Mouse (Mus musculus) hindbrain, embryonic 14.5 days (tissue): ENCODE measurements around the gene Endod1. TPM values are rescaled to one million over a fixed set of nuclear protein-coding genes. Genes with fewer than 3 reads are reported as not detected.
"Not testable (repeated sequence)": the region's sequence is repeated elsewhere in the genome, so short reads cannot be mapped to it uniquely, and the experiment has no call there.

Experiments
- ATAC-seq: fragments of 200-750 bp; cut with Nextera tagmentation; 2 replicates; pipeline ENCODE4 v1.8.0; 2017; ENCODE audit warnings: moderate number of reproducible peaks, mild to moderate bottlenecking, moderate TSS enrichment, moderate library complexity; ENCODE audit not compliant: low FRiP score
- DNase-seq: peaks from one replicate; pipeline ENCODE4 v3.0.0-alpha.2; 2015; ENCODE audit warnings: low spot score
- H3K27ac ChIP-seq: fragments of 300-500 bp; sonication (generic); 2 replicates; pipeline ENCODE4 v1.5.1; 2014; ENCODE audit warnings: mild to moderate bottlenecking, moderate library complexity
- H3K27me3 ChIP-seq: fragments of 300-500 bp; sonication (generic); 2 replicates; pipeline ENCODE4 v1.6.1; 2014; ENCODE audit warnings: mild to moderate bottlenecking, low read length, mixed read lengths; ENCODE audit not compliant: control insufficient read depth, insufficient read depth
- H3K36me3 ChIP-seq: fragments of 300-500 bp; sonication (generic); replicated peaks from 2 replicates; pipeline ENCODE4 v1.6.1; 2014; ENCODE audit not compliant: control insufficient read depth, insufficient read depth
- H3K4me1 ChIP-seq: fragments of 300-500 bp; sonication (generic); replicated peaks from 2 replicates; pipeline ENCODE4 v1.6.1; 2014; ENCODE audit warnings: antibody characterized with exemption, low read length, mixed read lengths; ENCODE audit not compliant: control insufficient read depth, insufficient read depth
- H3K4me2 ChIP-seq: fragments of 300-500 bp; sonication (generic); replicated peaks from 2 replicates; pipeline ENCODE4 v1.6.1; 2014; ENCODE audit warnings: mild to moderate bottlenecking, moderate library complexity
- H3K4me3 ChIP-seq: fragments of 300-500 bp; sonication (generic); replicated peaks from 2 replicates; pipeline ENCODE4 v1.5.1; 2014; ENCODE audit warnings: mild to moderate bottlenecking, low read length
- H3K9ac ChIP-seq: fragments of 300-500 bp; sonication (generic); 2 replicates; pipeline ENCODE4 v1.6.1; 2014
- H3K9me3 ChIP-seq: fragments of 300-500 bp; sonication (generic); 2 replicates; pipeline ENCODE4 v1.6.1; 2016; ENCODE audit warnings: low read length; ENCODE audit not compliant: control insufficient read depth
- WGBS: fragments of 180-500 bp; shearing (Covaris S2); extraction: QIAGEN DNeasy Blood & Tissue Kit; methylation state at CpG from one replicate; pipeline ENCODE4 v1.1.7; 2014; 5-methylcytosine and 5-hydroxymethylcytosine counted together
- polyA plus RNA-seq: library from polyadenylated mRNA; unstranded; fragments of >200 nt; fragmentation: Nextera tagmentation; extraction: Ambion mirVana; gene quantifications from 2 replicates; pipeline ENCODE4 v1.2.1, GENCODE M21; 2014

Gene Endod1
- polyA plus RNA-seq, 1 experiment from 2014 or later, result 33.4 TPM

DNA sequence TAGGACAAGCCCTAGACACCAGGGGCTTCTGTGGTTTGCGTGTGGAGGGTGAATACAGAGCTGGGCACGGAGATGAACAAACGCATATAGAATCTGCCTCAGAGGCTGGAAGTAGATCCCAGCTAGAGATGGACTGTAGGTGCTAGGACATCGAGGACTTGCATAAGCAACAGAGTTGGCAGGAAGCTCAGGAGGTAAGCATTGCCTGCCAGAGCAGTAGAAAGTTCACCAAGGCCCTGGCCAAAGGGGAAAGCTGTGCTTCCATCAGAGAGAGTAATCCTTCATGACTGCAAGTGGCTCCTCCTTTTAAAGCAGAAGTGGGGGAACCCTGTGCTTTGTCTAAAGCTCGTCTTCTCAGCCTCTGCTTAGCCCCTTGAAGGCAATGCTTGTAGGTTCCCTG, 31.9 kb downstream of the Endod1 start:
- no peak for ATAC-seq
- Histone ChIP-seq H3K36me3 (no peaks in the 10 kb centered on the region), H3K4me1 (no peaks in the 10 kb centered on the region), H3K27me3 (no peaks in the 10 kb centered on the region), H3K9me3 (no peaks in the 10 kb centered on the region), H3K27ac (no peak overlapping the region), H3K4me3 (no peak overlapping the region), H3K9ac (no peak overlapping the region), H3K4me2 (no peak overlapping the region)
- 83% methylated on average over 5 of the region's 5 CpGs for WGBS
- no peak for DNase-seq

DNA sequence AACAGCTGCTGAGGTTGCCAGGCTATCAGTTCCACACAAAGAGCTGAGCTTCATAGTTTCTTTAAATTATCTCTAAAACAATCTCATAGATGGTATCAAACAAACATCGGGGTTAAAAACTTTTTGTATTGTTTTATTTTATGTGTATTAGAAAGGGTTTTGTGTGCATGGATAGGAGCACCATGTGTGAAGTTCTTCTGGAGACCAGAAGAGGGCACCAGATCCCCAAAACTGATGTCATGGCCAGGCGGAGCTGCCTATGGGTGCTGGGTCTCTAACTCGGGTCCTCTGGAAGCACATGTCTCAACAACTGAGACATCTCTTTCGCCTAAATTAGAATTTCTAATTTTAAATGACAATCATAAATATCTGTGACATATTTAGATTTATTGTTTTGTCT, 32.9 kb downstream of the Endod1 start:
- Histone ChIP-seq H3K9me3 (no peaks in the 10 kb centered on the region), H3K4me3 (no peak overlapping the region), H3K9ac (no peak overlapping the region), H3K36me3 (no peaks in the 10 kb centered on the region), H3K4me2 (no peak overlapping the region), H3K27me3 (no peaks in the 10 kb centered on the region), H3K27ac (no peak overlapping the region), H3K4me1 (no peaks in the 10 kb centered on the region)
- WGBS, result 60% methylated on average over 4 of the region's 4 CpGs
- DNase-seq (no peak), ATAC-seq (no peak)

DNA sequence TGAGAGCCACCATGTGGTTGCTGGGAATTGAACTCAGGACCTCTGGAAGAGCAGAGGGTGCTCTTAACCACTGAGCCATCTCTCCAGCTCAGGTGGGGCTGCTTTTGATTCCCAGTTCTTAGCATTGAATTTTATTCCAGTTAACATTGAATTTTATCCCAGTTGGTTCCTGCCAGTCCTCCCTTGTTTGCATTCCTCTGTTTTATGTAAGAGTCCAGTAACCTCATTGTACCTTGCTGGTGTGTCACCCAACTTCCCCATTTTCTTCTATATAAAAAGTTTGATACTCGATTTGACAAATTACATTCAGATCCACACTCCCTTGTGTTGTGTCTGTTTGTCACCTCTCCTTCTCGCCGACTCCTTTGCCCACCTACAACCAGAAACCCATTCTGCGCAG, 35.4 kb downstream of the Endod1 start:
- not testable (repeated sequence) for H3K36me3 ChIP-seq, H3K27me3 ChIP-seq, H3K4me3 ChIP-seq, H3K4me1 ChIP-seq, H3K9me3 ChIP-seq, H3K4me2 ChIP-seq, ATAC-seq, H3K27ac ChIP-seq, H3K9ac ChIP-seq, DNase-seq
- 94% methylated on average over 4 of the region's 4 CpGs for WGBS

DNA sequence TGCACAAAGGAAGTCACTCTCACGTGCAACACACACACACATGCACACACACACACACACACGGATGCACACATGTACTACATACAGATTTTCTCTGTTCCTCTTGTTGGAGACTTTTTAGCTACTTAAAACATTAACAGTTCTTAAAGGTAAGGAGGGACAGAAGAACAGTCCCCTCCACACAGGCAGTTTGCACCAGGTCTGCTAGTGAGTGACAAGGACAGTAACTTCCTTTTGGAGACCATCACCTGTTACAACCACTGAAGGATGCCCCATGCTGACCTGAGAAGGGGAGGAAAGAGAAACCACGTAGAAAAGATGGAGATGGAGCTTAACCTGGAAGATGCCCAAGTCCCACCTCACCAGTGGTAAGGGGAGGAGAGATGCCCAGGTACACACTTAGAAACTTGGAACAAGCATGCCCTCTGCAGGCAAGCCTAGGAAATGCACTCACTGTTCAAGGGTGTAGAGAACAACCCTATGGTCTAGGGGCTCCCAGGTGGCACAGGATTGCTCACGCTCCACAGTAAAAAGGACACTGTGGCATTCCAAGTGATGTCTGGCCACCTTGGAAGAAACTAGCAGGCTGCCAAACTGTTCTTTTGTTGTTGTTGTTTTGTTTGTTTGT, 39.2 kb downstream of the Endod1 start:
- Histone ChIP-seq H3K27ac (no peak overlapping the region), H3K9me3 (no peaks in the 10 kb centered on the region), H3K36me3 (no peaks in the 10 kb centered on the region), H3K4me3 (no peak overlapping the region), H3K27me3 (no peaks in the 10 kb centered on the region), H3K9ac (no peak overlapping the region), H3K4me1 (no peaks in the 10 kb centered on the region), H3K4me2 (no peak overlapping the region)
- peak; percentile 90 for DNase-seq
- ATAC-seq, result peak; percentile 90
- 59% methylated on average over 4 of the region's 4 CpGs for WGBS

DNA sequence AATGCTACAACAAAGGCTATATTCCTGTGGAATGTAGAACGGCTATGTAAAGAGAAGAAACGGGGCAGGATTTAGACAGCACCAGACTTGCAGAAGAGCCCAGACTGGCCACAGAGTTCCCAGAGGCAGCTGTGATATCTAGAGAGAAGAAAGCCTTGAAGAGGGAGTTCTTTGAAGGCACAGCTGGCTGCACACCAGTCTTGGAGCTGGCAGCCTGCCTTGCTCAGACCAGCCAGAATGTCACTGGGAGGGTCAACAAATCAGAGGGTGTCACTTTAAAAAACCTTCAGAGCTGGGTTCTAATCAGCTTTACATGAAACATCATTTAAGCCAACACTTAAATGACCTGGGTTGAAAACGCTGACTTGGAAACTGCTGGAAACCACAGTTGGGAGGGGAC, 42.6 kb downstream of the Endod1 start:
- H3K9me3 ChIP-seq, result no peaks in the 10 kb centered on the region
- H3K27ac ChIP-seq, result no peak overlapping the region
- no peak overlapping the region for H3K4me2 ChIP-seq
- DNase-seq, result no peak
- WGBS, result 83% methylated on average over 3 of the region's 3 CpGs
- no peak overlapping the region for H3K9ac ChIP-seq
- H3K4me1 ChIP-seq, result no peaks in the 10 kb centered on the region
- H3K4me3 ChIP-seq, result no peak overlapping the region
- no peak for ATAC-seq
- H3K36me3 ChIP-seq, result peaks cover 7% of the 10 kb centered on the region
- no peaks in the 10 kb centered on the region for H3K27me3 ChIP-seq

DNA sequence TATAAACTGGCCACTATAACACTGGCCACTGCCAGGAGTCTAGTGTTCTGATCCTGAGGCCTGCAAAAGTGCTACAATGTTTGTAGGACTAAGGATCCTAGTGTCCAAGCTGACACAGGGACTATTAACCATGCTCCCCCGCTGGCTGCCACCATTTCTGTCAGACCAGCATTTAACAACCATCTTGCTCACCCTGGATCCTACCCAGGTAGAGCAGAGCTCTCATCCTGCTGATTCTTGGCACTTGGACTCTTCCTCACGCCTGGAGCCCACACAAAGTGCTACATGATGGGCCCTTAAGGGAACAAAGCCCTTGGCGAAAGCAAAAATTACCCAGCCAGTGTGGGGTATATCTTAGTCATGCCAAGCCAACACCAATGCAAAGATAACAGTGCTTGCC, 44.4 kb downstream of the Endod1 start:
- no peak for ATAC-seq
- Histone ChIP-seq H3K9ac (no peak overlapping the region), H3K36me3 (peaks cover 14% of the 10 kb centered on the region), H3K9me3 (no peaks in the 10 kb centered on the region), H3K27ac (no peak overlapping the region), H3K27me3 (no peaks in the 10 kb centered on the region), H3K4me3 (no peak overlapping the region), H3K4me2 (no peak overlapping the region), H3K4me1 (no peaks in the 10 kb centered on the region)
- 84% methylated on average over 3 of the region's 3 CpGs for WGBS
- DNase-seq, result no peak

DNA sequence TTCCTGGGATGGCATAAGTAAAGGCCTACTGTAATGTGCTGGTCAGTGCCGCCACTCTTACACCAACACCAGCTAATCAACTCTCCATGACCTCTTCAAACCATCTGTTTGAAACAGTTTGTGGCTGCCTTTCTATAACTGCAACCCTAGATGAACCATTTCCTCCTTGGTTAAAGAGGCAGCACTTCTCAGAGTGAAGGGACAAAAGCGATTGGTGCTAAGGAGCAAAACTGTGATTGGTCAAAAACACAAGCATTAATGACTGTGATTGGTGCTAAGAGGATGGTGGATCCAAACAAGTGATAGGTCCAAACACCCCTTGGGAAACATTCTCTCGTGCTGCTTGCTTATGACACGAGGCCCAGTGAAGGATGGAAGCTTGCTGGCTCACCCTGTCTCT, 45.5 kb downstream of the Endod1 start:
- DNase-seq (no peak), ATAC-seq (no peak)
- Histone ChIP-seq H3K4me3 (no peak overlapping the region), H3K27ac (no peak overlapping the region), H3K9ac (no peak overlapping the region), H3K36me3 (peaks cover 19% of the 10 kb centered on the region), H3K27me3 (no peaks in the 10 kb centered on the region), H3K4me1 (no peaks in the 10 kb centered on the region), H3K4me2 (no peak overlapping the region), H3K9me3 (no peaks in the 10 kb centered on the region)
- 83% methylated on average over 4 of the region's 4 CpGs for WGBS

DNA sequence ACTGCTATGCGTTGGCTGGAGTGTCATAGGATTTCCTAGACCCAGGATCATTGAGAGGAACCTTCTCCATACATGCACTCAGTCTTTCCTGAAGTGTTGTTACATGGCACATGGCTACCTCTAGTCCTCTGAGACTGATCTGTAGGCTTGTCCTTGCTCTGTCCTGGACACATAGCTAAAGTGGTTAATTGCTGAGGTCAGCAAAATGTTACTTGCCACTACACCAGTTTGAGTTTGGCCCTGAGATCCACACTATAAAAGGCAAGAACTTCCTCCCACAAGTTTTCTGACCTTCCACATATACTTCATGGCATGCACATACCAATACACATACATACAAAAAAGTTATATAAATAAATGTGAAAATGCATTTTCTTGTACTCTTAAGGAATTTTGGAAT, 64.7 kb downstream of the Endod1 start:
- no peak for DNase-seq
- Histone ChIP-seq H3K36me3 (peaks cover 74% of the 10 kb centered on the region), H3K9ac (no peak overlapping the region)

DNA sequence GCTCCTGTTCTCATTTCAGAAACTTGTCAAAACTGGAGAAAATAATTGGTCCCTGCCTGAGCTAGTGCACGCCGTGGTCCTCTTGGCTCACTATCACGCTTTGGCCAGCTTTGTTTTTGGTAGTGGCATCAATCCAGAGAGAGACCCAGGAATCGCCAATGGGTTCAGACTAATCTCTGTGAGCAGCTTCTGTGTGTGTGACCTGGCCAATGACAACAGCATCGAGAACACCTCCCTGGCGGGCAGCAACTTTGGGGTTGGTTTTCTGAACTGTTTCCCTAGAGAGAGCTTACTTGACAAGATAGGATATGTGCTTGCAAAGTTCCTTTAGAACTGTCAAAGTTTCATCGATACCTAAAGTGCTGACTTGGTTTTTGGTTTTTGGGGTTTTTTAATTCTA, 66.8 kb downstream of the Endod1 start:
- ATAC-seq, result no peak
- Histone ChIP-seq H3K4me3 (no peak overlapping the region), H3K27ac (no peak overlapping the region), H3K27me3 (no peaks in the 10 kb centered on the region), H3K9me3 (no peaks in the 10 kb centered on the region), H3K9ac (no peak overlapping the region), H3K4me1 (no peaks in the 10 kb centered on the region), H3K4me2 (no peak overlapping the region), H3K36me3 (peaks cover 77% of the 10 kb centered on the region)
- no peak for DNase-seq
- 82% methylated on average over 7 of the region's 7 CpGs for WGBS

More for the DNA sequence above, 64.7 kb downstream of the Endod1 start:
- H3K27ac ChIP-seq, result no peak overlapping the region
- no peak for ATAC-seq
- H3K9me3 ChIP-seq, result no peaks in the 10 kb centered on the region
- H3K4me1 ChIP-seq, result no peaks in the 10 kb centered on the region
- no peak overlapping the region for H3K4me2 ChIP-seq
- no peaks in the 10 kb centered on the region for H3K27me3 ChIP-seq
- WGBS, result 96% methylated on average over 1 of the region's 1 CpGs
- no peak overlapping the region for H3K4me3 ChIP-seq

DNA sequence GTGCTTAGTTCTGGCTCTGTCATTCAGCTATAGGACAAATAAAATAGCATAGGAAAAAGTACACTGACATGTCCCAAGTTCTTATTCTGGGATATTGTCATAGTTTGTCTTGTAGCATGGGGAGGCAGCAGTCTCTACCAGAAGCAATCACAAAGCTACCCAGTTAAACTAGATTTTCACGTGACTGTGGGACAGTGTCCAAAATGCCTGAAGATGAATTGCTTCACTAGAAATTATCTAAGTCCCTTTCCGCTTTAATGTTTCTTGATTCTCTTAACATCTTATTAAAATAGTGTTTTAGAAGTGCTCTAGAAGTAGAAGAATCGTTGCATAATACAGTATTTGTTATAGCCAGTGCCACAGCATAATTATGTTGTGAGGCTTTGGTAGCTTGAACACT, 67.3 kb downstream of the Endod1 start:
- WGBS, result 91% methylated on average over 3 of the region's 3 CpGs
- DNase-seq (no peak), ATAC-seq (no peak)
- H3K4me1 ChIP-seq, result no peaks in the 10 kb centered on the region
- no peak overlapping the region for H3K9ac ChIP-seq
- peaks cover 76% of the 10 kb centered on the region for H3K36me3 ChIP-seq
- no peaks in the 10 kb centered on the region for H3K27me3 ChIP-seq
- H3K27ac ChIP-seq, result no peak overlapping the region
- no peak overlapping the region for H3K4me2 ChIP-seq
- no peak overlapping the region for H3K4me3 ChIP-seq
- no peaks in the 10 kb centered on the region for H3K9me3 ChIP-seq
